Mouse (Mus musculus) liver, postnatal 0 days (tissue): Measurements from ENCODE around the gene Gm20388. TPM values are rescaled to one million over a fixed set of nuclear protein-coding genes. Genes with fewer than 3 reads are reported as not detected.

ENCODE experiments used
- ATAC-seq: fragments of 200-750 bp; cut with Nextera tagmentation; 2 replicates; pipeline ENCODE4 v1.8.0; 2017; ENCODE audit warnings: mild to moderate bottlenecking, moderate library complexity
- DNase-seq: peaks from one replicate; pipeline ENCODE4 v3.0.0-alpha.2; 2016
- H3K27ac ChIP-seq: fragments of 300-500 bp; sonication (generic); 2 replicates; pipeline ENCODE4 v1.5.1; 2014; ENCODE audit warnings: antibody characterized with exemption, moderate library complexity, mild to moderate bottlenecking, low read depth
- H3K27me3 ChIP-seq: fragments of 300-500 bp; sonication (generic); 2 replicates; pipeline ENCODE4 v1.6.1; 2014; ENCODE audit warnings: low read length, control low read depth, mixed read lengths; ENCODE audit not compliant: insufficient read depth
- H3K36me3 ChIP-seq: fragments of 300-500 bp; sonication (generic); replicated peaks from 2 replicates; pipeline ENCODE4 v1.6.1; 2014; ENCODE audit warnings: mild to moderate bottlenecking, control low read depth, low read length, moderate library complexity, mixed read lengths; ENCODE audit not compliant: insufficient read depth
- H3K4me1 ChIP-seq: fragments of 300-500 bp; sonication (generic); 2 replicates; pipeline ENCODE4 v1.6.1; 2014; ENCODE audit warnings: antibody characterized with exemption, mild to moderate bottlenecking, control low read depth; ENCODE audit not compliant: insufficient read depth
- H3K4me2 ChIP-seq: fragments of 300-500 bp; sonication (generic); 2 replicates; pipeline ENCODE4 v1.6.1; 2014; ENCODE audit warnings: low read depth, mild to moderate bottlenecking, low read length, moderate library complexity, mixed read lengths
- H3K4me3 ChIP-seq: fragments of 300-500 bp; sonication (generic); 2 replicates; pipeline ENCODE4 v1.5.1; 2014; ENCODE audit warnings: low read depth, low read length
- H3K9ac ChIP-seq: fragments of 300-500 bp; sonication (generic); replicated peaks from 2 replicates; pipeline ENCODE4 v1.6.1; 2014; ENCODE audit warnings: mild to moderate bottlenecking, moderate library complexity
- H3K9me3 ChIP-seq: fragments of 300-500 bp; sonication (generic); 2 replicates; pipeline ENCODE4 v1.6.1; 2016; ENCODE audit warnings: mild to moderate bottlenecking, control low read depth, low read length, mixed read lengths
- CTCF ChIP-seq: sonication (generic); IDR thresholded peaks from 2 replicates; pipeline ENCODE4 v1.5.1; 2016; ENCODE audit warnings: antibody characterized with exemption, low read depth
- EP300 ChIP-seq: IDR thresholded peaks from 2 replicates; pipeline ENCODE4 v1.6.1; 2016; ENCODE audit warnings: antibody characterized with exemption, low read depth, mild to moderate bottlenecking
- WGBS: fragments of 180-500 bp; shearing (Covaris S2); extraction: QIAGEN DNeasy Blood & Tissue Kit; methylation state at CpG from one replicate; pipeline ENCODE4 v1.1.7; 2014; ENCODE audit not compliant: insufficient replicate concordance; 5-methylcytosine and 5-hydroxymethylcytosine counted together
- polyA plus RNA-seq: library from polyadenylated mRNA; unstranded; fragments of >200 nt; fragmentation: Nextera tagmentation; extraction: Ambion mirVana; gene quantifications from 2 replicates; pipeline ENCODE4 v1.2.1, GENCODE M21; 2015

The Gm20388 gene
- polyA plus RNA-seq, 1 experiment from 2014 or later: not detected

DNA sequence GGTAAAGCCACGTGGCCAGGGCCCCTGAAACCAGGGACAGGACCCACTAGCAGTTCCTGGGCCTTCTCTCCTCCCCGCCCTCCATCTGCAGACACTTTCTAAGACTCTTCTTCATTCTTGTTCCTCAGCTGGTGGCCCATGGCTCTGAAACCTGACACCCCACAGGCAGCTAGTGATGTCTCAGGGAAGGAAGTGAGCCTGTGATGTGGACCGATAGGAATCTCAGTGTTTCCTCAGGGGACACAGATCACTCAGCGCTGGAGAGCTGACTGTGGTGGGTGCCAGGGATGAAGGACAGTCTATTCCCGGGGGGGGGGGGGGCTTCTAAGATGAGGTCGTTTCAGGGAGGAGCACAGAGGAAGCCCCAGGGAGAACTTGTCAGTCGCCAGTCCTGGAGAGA lies 1318.9 kb downstream of the Gm20388 start:
- Histone ChIP-seq H3K4me1 (no peaks in the 10 kb centered on the region), H3K36me3 (no peaks in the 10 kb centered on the region), H3K4me2 (no peak overlapping the region), H3K9ac (no peak overlapping the region), H3K27me3 (no peaks in the 10 kb centered on the region), H3K9me3 (no peaks in the 10 kb centered on the region), H3K27ac (no peak overlapping the region), H3K4me3 (no peak overlapping the region)
- no peak for ATAC-seq
- TF ChIP-seq EP300 (no peak), CTCF (no peak)
- no peak for DNase-seq
- 17% methylated on average over 7 of the region's 7 CpGs for WGBS

DNA sequence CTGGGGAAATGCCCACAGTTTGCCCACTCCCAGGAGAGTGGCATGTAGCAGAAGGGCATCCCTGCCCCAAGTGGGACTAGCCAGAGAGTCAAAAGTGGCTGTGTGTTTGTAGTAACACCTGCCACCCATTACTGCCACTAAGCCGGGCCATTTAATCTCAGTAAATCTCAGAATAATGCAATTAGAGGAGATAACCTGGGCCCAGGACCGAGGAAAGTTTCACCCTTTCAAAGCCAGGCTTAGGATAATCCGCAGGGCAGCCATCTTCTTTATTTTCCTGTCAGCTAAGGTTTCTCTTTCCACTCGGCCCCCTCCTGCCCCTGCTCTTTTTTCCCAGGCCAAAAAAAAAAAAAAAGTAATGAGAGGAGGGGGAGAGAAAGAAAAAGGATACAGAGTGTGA lies 1322.6 kb downstream of the Gm20388 start:
- ATAC-seq (no peak), DNase-seq (no peak)
- Histone ChIP-seq H3K4me3 (no peak overlapping the region), H3K9me3 (no peaks in the 10 kb centered on the region), H3K4me2 (no peak overlapping the region), H3K9ac (no peak overlapping the region), H3K4me1 (no peaks in the 10 kb centered on the region), H3K27me3 (no peaks in the 10 kb centered on the region), H3K27ac (no peak overlapping the region), H3K36me3 (no peaks in the 10 kb centered on the region)
- 63% methylated on average over 4 of the region's 4 CpGs for WGBS
- no peak for TF ChIP-seq EP300
- no peak for TF ChIP-seq CTCF

DNA sequence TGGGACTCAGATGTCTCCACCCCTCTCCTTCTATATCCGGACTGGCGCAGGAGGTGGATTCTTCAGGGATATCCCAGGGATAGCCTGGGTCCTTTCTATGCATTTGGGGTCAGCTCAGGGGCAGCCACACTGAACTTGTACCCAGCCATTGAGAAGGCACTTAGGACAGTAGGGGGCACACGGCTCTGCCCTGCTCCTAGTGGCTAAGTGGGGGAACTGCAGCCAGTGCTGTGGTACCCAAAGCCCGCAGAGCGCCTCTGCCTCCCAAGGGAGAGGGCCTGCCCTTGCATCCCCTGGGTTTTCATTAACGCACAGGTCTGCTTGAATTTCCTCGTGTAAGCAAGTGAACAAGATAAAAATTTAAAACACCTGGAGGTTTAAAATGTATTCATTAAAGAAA lies 1324.3 kb downstream of the Gm20388 start:
- H3K9ac ChIP-seq: no peak overlapping the region
- no peak overlapping the region for H3K4me3 ChIP-seq
- TF ChIP-seq EP300 (no peak), CTCF (peak; percentile 72)
- no peak overlapping the region for H3K27ac ChIP-seq
- WGBS: 51% methylated on average over 7 of the region's 7 CpGs
- no peaks in the 10 kb centered on the region for H3K27me3 ChIP-seq
- H3K9me3 ChIP-seq: no peaks in the 10 kb centered on the region
- no peaks in the 10 kb centered on the region for H3K36me3 ChIP-seq
- H3K4me2 ChIP-seq: no peak overlapping the region
- DNase-seq: peak; percentile 33
- no peaks in the 10 kb centered on the region for H3K4me1 ChIP-seq
- no peak for ATAC-seq

- Histone ChIP-seq H3K27ac (no peak overlapping the region), H3K9me3 (no peaks in the 10 kb centered on the region), H3K9ac (no peak overlapping the region), H3K4me2 (no peak overlapping the region), H3K4me1 (no peaks in the 10 kb centered on the region), H3K4me3 (no peak overlapping the region), H3K27me3 (no peaks in the 10 kb centered on the region), H3K36me3 (no peaks in the 10 kb centered on the region)
- TF ChIP-seq EP300: no peak
- no peak for TF ChIP-seq CTCF
- 90% methylated on average over 6 of the region's 6 CpGs for WGBS
- ATAC-seq: no peak
- no peak for DNase-seq
These were observed 1329.0 kb downstream of the Gm20388 start for GRCm38 (mm10) chr8:121239640-121240039.

GRCm38 (mm10) chr8:121241761-121242552 lies 1331.3 kb downstream of the Gm20388 start:
- TF ChIP-seq EP300: no peak
- no peak for TF ChIP-seq CTCF
- Histone ChIP-seq H3K9me3 (no peaks in the 10 kb centered on the region), H3K27ac (no peak overlapping the region), H3K27me3 (no peaks in the 10 kb centered on the region), H3K4me1 (no peaks in the 10 kb centered on the region), H3K9ac (no peak overlapping the region), H3K4me2 (no peak overlapping the region), H3K36me3 (no peaks in the 10 kb centered on the region), H3K4me3 (no peak overlapping the region)
- ATAC-seq: 0 out of 2 replicates have a peak, but pooled peaks have one; percentile 23
- WGBS: 36% methylated on average over 14 of the region's 14 CpGs
- no peak for DNase-seq

GRCm38 (mm10) chr8:121242671-121243070 lies 1332.0 kb downstream of the Gm20388 start:
- Histone ChIP-seq H3K36me3 (no peaks in the 10 kb centered on the region), H3K27ac (no peak overlapping the region), H3K4me1 (no peaks in the 10 kb centered on the region), H3K4me2 (no peak overlapping the region), H3K9me3 (no peaks in the 10 kb centered on the region), H3K9ac (no peak overlapping the region), H3K4me3 (no peak overlapping the region), H3K27me3 (no peaks in the 10 kb centered on the region)
- TF ChIP-seq EP300: no peak
- no peak for TF ChIP-seq CTCF
- 30% methylated on average over 13 of the region's 13 CpGs for WGBS
- ATAC-seq: no peak
- DNase-seq: no peak
